In genomic region chr12:61912146-61912545, GRCm38 (mm10) we compare ENCODE assay signal across 21 mouse cellular contexts.
"Had no signal": no experiment of that assay in that cellular context is flagged by ENCODE, and none has a peak within 500 bp of the region (broad histone marks: within the 10 kb centered on the region; RNA-seq: fewer than 3 reads in every experiment).

No protein-coding gene starts in this region.

- H3K4me2 ChIP-seq: kidney, embryonic 15.5 days; limb, embryonic 12.5 days; liver, embryonic 12.5 days; liver, embryonic 15.5 days; midbrain, embryonic 12.5 days; neural tube, embryonic 13.5 days; stomach, embryonic 15.5 days had no signal

- H3K27ac ChIP-seq: kidney, embryonic 15.5 days; left cerebral cortex, adult 2 months; limb, embryonic 12.5 days; liver, embryonic 12.5 days; liver, embryonic 15.5 days; macrophage; midbrain, embryonic 12.5 days; neural tube, embryonic 13.5 days; stomach, embryonic 15.5 days had no signal

- H3K4me1 ChIP-seq: kidney, embryonic 15.5 days; limb, embryonic 12.5 days; liver, embryonic 12.5 days; liver, embryonic 15.5 days; midbrain, embryonic 12.5 days; neural tube, embryonic 13.5 days; stomach, embryonic 15.5 days had no signal

- H3K9ac ChIP-seq: kidney, embryonic 15.5 days; limb, embryonic 12.5 days; liver, embryonic 12.5 days; liver, embryonic 15.5 days; midbrain, embryonic 12.5 days; neural tube, embryonic 13.5 days; stomach, embryonic 15.5 days had no signal

- H3K27me3 ChIP-seq: kidney, embryonic 15.5 days; limb, embryonic 12.5 days; liver, embryonic 12.5 days; liver, embryonic 15.5 days; midbrain, embryonic 12.5 days; neural tube, embryonic 13.5 days; stomach, embryonic 15.5 days had no signal

- H3K9me3 ChIP-seq: kidney, embryonic 15.5 days; limb, embryonic 12.5 days; liver, embryonic 12.5 days; liver, embryonic 15.5 days; midbrain, embryonic 12.5 days; neural tube, embryonic 13.5 days; stomach, embryonic 15.5 days had no signal

- H3K36me3 ChIP-seq: kidney, embryonic 15.5 days; limb, embryonic 12.5 days; liver, embryonic 12.5 days; liver, embryonic 15.5 days; midbrain, embryonic 12.5 days; neural tube, embryonic 13.5 days; stomach, embryonic 15.5 days had no signal

- H3K4me3 ChIP-seq: kidney, embryonic 15.5 days; left cerebral cortex, adult 2 months; limb, embryonic 12.5 days; liver, embryonic 12.5 days; liver, embryonic 15.5 days; midbrain, embryonic 12.5 days; myocyte; neural tube, embryonic 13.5 days; stomach, embryonic 15.5 days had no signal

- DNase-seq: kidney, adult 8-10 months; kidney, postnatal 10 days; kidney, postnatal 36 days; layer of hippocampus, postnatal 36 days; liver; lung, adult 18-20 months; lung, postnatal 14 days; retina, postnatal 1 day; right cerebral cortex, postnatal 25 days; spleen, adult 18-20 months; thymus, postnatal 25 days had no signal

- ATAC-seq: liver, embryonic 12.5 days had no signal
